Mouse (Mus musculus): ENCODE results near the gene D230025D16Rik. TPM values are rescaled to one million over a fixed set of nuclear protein-coding genes. Genes with fewer than 3 reads are reported as not detected.

D230025D16Rik gene
- polyA plus RNA-seq, 1 experiment from 2014 or later: 16.9 TPM

DNA sequence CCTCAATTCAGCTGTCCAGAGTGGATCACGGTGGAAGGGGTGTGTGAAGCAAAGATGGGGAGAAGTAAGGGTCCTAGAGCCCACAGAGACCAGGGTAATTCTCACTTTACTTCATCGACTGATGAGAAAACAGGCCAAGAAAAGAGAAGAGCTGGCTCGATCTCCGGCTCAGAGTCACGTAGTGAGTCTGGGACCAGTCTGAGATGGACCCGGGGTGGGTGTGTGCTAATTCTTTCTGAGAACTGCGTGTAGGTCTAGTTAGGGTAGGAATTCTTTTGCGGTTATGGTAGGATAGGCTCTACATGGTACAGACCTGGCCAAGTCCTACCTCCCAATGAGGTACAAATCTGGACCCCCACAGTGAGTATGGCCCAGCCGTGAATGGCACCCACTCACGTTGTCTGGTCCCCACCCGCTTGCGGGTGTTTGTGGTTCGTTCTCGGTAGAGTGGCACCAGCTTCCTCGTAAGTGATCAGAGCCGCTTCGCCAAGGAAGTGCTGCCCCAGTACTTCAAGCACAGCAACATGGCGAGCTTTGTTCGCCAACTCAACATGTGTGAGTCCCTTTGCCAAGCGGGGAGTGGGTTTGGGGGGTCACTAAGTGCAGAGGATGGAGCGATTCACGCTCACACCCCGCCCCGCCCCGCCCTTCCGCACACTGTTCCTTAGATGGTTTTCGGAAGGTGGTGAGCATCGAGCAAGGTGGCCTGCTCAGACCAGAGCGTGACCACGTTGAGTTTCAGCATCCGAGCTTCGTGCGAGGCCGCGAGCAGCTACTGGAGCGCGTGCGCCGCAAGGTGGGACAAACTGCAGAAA, 45.4 kb downstream of the D230025D16Rik start:
- no peak for ATAC-seq (ENCODE audit: insufficient read depth)
- 5% methylated on average over 39 of the region's 39 CpGs for WGBS (ENCODE audit: insufficient replicate concordance)
- Histone ChIP-seq H3K9ac (no peak overlapping the region), H3K36me3 (replicated peaks) (no peaks in the 10 kb centered on the region), H3K27me3 (peaks cover 99% of the 10 kb centered on the region), H3K9me3 (replicated peaks) (no peaks in the 10 kb centered on the region), H3K27ac (replicated peaks) (no peak overlapping the region), H3K4me3 (replicated peaks) (peak overlapping the region; percentile 38; the same call in 1 of the 2 replicates), H3K4me1 (replicated peaks) (peaks cover 35% of the 10 kb centered on the region), H3K4me2 (peak overlapping the region; percentile 64)

DNA sequence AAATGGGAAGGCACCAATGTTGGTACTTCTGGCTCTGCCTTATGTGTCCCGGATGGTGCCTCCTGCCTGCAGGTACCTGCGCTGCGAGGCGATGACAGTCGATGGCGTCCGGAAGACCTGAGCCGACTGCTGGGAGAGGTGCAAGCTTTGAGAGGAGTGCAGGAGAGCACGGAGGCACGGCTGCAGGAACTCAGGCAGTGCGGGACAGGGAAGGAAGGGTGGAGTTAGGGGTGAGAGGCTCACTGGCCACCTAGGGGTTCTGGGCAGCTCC, 45.9 kb downstream of the D230025D16Rik start:
- Histone ChIP-seq H3K9me3 (replicated peaks) (no peaks in the 10 kb centered on the region), H3K4me2 (no peak overlapping the region)
- 2% methylated on average over 11 of the region's 11 CpGs for WGBS (ENCODE audit: insufficient replicate concordance)

DNA sequence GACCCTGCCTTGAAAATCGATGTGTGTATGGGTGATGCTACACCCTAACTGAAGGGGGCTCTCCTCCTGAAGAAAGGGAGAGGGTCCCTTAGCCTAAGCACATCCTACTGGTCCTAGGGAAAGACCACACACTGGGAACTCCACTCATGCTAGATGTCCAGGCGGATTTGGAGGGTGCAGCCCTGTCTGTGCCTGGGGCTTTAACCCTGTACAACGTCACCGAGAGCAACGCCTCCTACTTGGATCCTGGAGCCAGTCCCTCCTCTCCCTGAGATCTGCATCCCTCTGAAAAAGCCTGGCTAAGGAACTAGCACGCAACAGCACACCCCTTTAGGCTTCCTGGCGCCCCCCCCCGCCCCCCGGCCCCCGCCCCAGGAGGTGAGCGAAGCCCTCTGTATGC, 50.4 kb downstream of the D230025D16Rik start:
- 7% methylated on average over 11 of the region's 11 CpGs for WGBS (ENCODE audit: insufficient replicate concordance)
- Histone ChIP-seq H3K36me3 (replicated peaks) (no peaks in the 10 kb centered on the region), H3K9me3 (replicated peaks) (no peaks in the 10 kb centered on the region), H3K27me3 (peaks cover 99% of the 10 kb centered on the region), H3K4me3 (replicated peaks) (no peak overlapping the region), H3K9ac (no peak overlapping the region), H3K4me1 (replicated peaks) (peaks cover 30% of the 10 kb centered on the region), H3K4me2 (no peak overlapping the region), H3K27ac (replicated peaks) (no peak overlapping the region)
- no peak for ATAC-seq (ENCODE audit: insufficient read depth)

More for the DNA sequence above, 45.9 kb downstream of the D230025D16Rik start:
- peaks cover 99% of the 10 kb centered on the region for H3K27me3 ChIP-seq
- no peak overlapping the region for H3K27ac ChIP-seq (replicated peaks)
- no peak overlapping the region for H3K9ac ChIP-seq
- no peaks in the 10 kb centered on the region for H3K36me3 ChIP-seq (replicated peaks)
- H3K4me3 ChIP-seq (replicated peaks): no peak overlapping the region
- peaks cover 31% of the 10 kb centered on the region for H3K4me1 ChIP-seq (replicated peaks)
- no peak for ATAC-seq (ENCODE audit: insufficient read depth)

DNA sequence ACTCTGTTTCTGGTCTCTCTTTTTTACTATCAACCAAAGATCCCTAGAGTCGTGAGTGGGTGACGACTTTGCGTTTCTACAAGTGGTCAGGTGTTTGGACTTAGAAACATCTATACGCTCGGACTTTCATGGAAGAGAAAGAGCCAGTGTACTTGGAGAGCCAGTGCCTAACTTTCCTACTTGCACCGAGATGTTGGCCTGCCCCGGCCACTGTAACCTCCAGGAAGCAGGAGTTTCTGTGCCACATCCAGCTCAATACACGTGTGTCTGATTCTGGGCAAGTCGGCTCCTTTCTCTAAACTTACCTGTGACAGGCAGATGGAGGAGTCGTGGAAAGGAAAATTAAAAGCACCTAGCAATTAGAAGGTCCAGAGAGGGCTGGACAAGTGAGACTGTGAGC, 50.9 kb downstream of the D230025D16Rik start, which contains the start of gene Nol3:
Nol3 (plus strand) TSS at position 301 of the 400 bp plus-strand sequence.
- no peaks in the 10 kb centered on the region for H3K36me3 ChIP-seq (replicated peaks)
- peak within 1 kb of the TSS; percentile 32 for H3K4me3 ChIP-seq (replicated peaks)
- peaks cover 25% of the 10 kb centered on the region for H3K4me1 ChIP-seq (replicated peaks)
- WGBS (ENCODE audit: insufficient replicate concordance): 8% methylated on average over 10 of the region's 10 CpGs
- peak within 1 kb of the TSS; percentile 63 for H3K4me2 ChIP-seq
- peaks cover 99% of the 10 kb centered on the region for H3K27me3 ChIP-seq
- no peak within 1 kb of the TSS for H3K27ac ChIP-seq (replicated peaks)
- ATAC-seq (ENCODE audit: insufficient read depth): no peak
- H3K9me3 ChIP-seq (replicated peaks): no peaks in the 10 kb centered on the region
- H3K9ac ChIP-seq: no peak within 1 kb of the TSS

DNA sequence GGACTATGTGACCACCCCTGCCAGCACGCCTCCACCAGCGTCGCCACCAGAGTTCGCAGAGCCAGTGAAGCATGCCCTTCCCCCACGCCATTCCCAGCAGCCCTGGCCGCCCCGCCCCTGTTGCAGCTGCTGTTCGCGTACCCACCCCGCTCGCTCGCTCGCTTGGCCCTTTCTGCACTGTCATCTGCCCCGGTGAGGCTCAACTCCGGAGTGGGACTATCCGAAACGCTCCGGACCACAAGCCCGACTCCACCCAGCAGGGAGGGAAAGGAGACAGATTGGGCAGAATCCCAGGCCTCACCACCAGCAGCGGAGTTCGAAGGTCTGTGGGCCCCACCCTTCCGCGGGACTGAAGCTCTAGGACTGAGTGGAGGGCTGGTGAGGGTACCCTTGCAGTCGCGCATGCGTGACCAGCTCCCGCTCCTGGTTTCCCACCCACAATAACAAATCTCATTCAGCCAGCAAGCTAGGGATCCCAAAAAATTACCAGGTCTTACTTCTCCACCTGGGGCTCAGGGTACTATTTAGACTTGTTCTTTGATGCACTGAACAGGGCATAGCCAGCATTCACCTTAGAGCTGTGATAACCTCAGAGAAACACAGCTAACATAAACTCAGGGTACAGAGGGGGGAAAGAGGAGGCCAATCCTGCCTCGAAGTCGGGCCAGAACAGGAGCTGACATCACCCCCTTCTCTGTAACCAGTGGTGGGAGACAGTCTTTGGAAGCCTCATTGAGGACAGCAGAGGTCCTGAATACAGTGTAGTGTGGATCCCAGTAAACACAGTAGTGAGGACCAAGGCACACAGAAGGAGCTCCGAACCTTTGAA, 51.6 kb downstream of the D230025D16Rik start:
- H3K9me3 ChIP-seq (replicated peaks): no peaks in the 10 kb centered on the region
- H3K4me3 ChIP-seq (replicated peaks): peak overlapping the region; percentile 32
- peaks cover 97% of the 10 kb centered on the region for H3K27me3 ChIP-seq
- no peak overlapping the region for H3K9ac ChIP-seq
- 0 out of 2 replicates have a peak, but pooled peaks have one; percentile 23 for ATAC-seq (ENCODE audit: insufficient read depth)
- peaks cover 24% of the 10 kb centered on the region for H3K4me1 ChIP-seq (replicated peaks)
- H3K4me2 ChIP-seq: peak overlapping the region; percentile 63
- H3K27ac ChIP-seq (replicated peaks): no peak overlapping the region
- WGBS (ENCODE audit: insufficient replicate concordance): 4% methylated on average over 30 of the region's 30 CpGs
- no peaks in the 10 kb centered on the region for H3K36me3 ChIP-seq (replicated peaks)

DNA sequence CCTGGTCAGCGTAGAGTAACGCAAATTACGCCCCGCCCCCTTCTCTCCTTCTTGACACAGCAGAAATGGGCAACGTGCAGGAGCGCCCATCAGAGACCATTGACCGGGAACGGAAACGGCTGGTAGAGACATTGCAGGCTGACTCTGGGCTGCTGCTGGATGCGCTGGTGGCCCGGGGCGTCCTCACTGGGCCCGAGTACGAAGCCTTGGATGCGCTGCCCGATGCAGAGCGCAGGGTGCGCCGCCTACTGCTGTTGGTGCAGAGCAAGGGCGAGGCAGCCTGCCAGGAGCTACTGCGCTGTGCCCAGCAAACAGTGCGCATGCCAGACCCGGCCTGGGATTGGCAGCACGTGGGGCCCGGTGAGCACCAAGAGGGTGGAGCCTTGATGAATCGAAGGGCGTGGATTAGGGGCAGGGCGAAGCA, 54.0 kb downstream of the D230025D16Rik start:
- H3K9me3 ChIP-seq (replicated peaks): no peaks in the 10 kb centered on the region
- peaks cover 35% of the 10 kb centered on the region for H3K4me1 ChIP-seq (replicated peaks)
- 1% methylated on average over 28 of the region's 28 CpGs for WGBS (ENCODE audit: insufficient replicate concordance)
- H3K36me3 ChIP-seq (replicated peaks): no peaks in the 10 kb centered on the region
- peak; percentile 61 for ATAC-seq (ENCODE audit: insufficient read depth)
- H3K9ac ChIP-seq: no peak overlapping the region
- peaks cover 98% of the 10 kb centered on the region for H3K27me3 ChIP-seq
- peak overlapping the region; percentile 57 for H3K4me2 ChIP-seq
- no peak overlapping the region for H3K27ac ChIP-seq (replicated peaks)
- peak overlapping the region; percentile 24 for H3K4me3 ChIP-seq (replicated peaks)

DNA sequence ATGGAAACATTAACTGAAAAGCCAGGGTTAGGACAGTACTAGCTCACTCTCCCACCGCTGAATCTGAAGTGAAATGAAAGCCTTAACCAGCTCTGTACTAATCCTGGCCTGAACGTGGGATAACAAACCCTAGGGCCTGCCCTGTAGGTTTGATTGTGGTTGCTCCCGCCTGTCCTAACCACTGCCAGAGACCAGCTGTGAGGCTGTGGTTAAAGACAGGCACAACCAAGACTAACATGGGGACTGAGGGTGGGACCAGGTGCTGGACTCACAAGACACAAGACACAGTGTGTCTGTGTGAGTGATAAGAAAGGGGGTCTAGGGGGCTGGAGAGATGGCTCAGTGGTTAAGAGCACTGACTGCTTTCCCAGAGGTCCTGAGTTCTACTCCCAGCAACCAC, 55.6 kb downstream of the D230025D16Rik start:
- Histone ChIP-seq H3K4me2 (no peak overlapping the region), H3K4me3 (replicated peaks) (no peak overlapping the region), H3K4me1 (replicated peaks) (peaks cover 35% of the 10 kb centered on the region), H3K27me3 (peaks cover 94% of the 10 kb centered on the region), H3K9me3 (replicated peaks) (no peaks in the 10 kb centered on the region), H3K36me3 (replicated peaks) (no peaks in the 10 kb centered on the region), H3K27ac (replicated peaks) (no peak overlapping the region), H3K9ac (no peak overlapping the region)
- WGBS (ENCODE audit: insufficient replicate concordance): 40% methylated on average over 3 of the region's 3 CpGs
- no peak for ATAC-seq (ENCODE audit: insufficient read depth)

DNA sequence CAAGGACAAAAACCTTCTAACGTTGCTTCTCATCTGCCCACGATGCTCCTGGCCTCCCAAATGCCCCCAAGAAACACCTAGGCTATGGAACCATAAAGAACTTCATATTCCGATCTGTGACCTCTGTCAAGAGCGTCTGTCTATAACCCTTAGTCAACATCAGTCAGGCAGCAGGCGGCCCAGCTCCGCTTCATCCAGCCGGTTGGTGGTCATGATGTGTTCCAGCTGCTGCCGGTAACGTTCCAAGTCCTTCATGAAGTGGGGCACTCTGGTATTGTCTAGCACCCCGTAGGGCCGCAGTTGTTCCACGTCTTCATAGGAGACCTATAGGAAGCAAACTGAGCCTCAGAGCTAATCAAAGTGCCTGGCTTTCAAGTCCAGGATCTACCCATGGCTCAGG, 56.9 kb downstream of the D230025D16Rik start:
- H3K27ac ChIP-seq (replicated peaks): no peak overlapping the region
- no peak overlapping the region for H3K4me2 ChIP-seq
- H3K36me3 ChIP-seq (replicated peaks): no peaks in the 10 kb centered on the region
- H3K9me3 ChIP-seq (replicated peaks): no peaks in the 10 kb centered on the region
- no peak overlapping the region for H3K4me3 ChIP-seq (replicated peaks)
- no peak for ATAC-seq (ENCODE audit: insufficient read depth)
- H3K4me1 ChIP-seq (replicated peaks): peaks cover 26% of the 10 kb centered on the region
- peaks cover 94% of the 10 kb centered on the region for H3K27me3 ChIP-seq
- WGBS (ENCODE audit: insufficient replicate concordance): 79% methylated on average over 12 of the region's 12 CpGs
- no peak overlapping the region for H3K9ac ChIP-seq

DNA sequence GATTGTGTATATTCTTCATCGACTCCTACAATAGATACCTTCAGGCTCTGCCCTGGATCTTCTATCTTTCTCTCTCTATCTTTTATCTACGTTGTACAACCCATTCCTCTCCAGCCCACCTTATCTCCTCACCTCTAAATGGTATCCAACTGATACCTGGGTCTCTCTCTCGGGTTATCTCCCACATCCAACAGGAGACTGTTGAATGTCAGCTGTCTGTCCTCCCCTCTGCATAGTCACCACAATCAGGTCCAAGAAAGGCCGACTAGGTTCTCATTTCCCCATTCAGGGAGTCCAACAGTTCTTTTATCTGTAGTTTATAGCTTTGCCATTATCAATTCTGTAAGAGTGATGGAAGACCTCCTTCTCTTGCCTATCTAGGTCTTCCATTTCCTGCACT, 57.3 kb downstream of the D230025D16Rik start:
- Histone ChIP-seq H3K36me3 (replicated peaks) (no peaks in the 10 kb centered on the region), H3K27me3 (peaks cover 94% of the 10 kb centered on the region), H3K9me3 (replicated peaks) (no peaks in the 10 kb centered on the region), H3K4me1 (replicated peaks) (peaks cover 26% of the 10 kb centered on the region), H3K27ac (replicated peaks) (no peak overlapping the region), H3K9ac (no peak overlapping the region), H3K4me3 (replicated peaks) (no peak overlapping the region), H3K4me2 (no peak overlapping the region)
- ATAC-seq (ENCODE audit: insufficient read depth): no peak
- 32% methylated on average over 4 of the region's 4 CpGs for WGBS (ENCODE audit: insufficient replicate concordance)

DNA sequence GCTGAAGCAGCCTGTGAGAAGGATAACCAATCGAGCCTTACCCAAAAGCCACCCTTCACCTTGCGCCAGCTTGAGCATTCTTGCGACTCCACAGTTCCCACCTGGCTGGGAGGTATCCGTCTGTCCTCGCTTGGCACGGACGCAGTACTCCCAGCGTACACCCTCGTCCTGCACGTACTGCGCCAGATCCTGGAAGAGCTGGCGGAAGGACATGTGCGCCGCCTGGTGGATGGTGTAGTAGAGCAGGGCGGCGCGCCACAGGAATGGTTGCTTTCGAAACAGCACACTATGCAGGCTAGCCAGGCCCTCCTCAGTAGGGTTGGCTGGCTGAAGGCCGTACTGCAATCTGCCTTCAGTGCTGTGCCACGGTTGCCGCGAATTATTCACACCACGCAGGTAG, 58.1 kb downstream of the D230025D16Rik start:
- Histone ChIP-seq H3K9me3 (replicated peaks) (no peaks in the 10 kb centered on the region), H3K36me3 (replicated peaks) (no peaks in the 10 kb centered on the region), H3K27ac (replicated peaks) (no peak overlapping the region), H3K4me2 (peak overlapping the region; percentile 42), H3K4me3 (replicated peaks) (0 out of 2 replicates have a peak overlapping the region, but pooled peaks have one; percentile 3), H3K9ac (no peak overlapping the region), H3K27me3 (peaks cover 89% of the 10 kb centered on the region), H3K4me1 (replicated peaks) (peaks cover 25% of the 10 kb centered on the region)
- ATAC-seq (ENCODE audit: insufficient read depth): peak; percentile 69
- 30% methylated on average over 23 of the region's 23 CpGs for WGBS (ENCODE audit: insufficient replicate concordance)

DNA sequence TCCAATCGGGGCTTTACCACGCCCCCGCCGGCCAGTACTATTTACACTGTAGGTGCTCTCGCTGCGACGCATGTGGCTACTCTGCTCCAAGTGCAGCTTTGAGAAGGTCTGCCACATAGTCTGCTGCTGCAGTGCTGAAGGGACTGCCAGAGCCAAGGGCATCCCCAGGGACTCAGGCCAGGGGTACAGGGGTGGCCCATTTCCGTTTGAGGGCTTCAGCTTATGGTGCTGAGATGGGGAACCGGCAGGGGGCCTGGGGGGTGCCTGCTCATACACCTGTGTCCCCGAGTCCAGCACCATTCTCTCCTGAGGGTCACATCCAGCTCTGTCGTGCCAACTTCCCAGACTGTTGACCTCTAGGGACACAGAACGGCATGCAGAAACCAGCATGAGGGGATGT, 60.6 kb downstream of the D230025D16Rik start:
- no peak overlapping the region for H3K9ac ChIP-seq
- no peak overlapping the region for H3K27ac ChIP-seq (replicated peaks)
- H3K27me3 ChIP-seq: peaks cover 85% of the 10 kb centered on the region

More for the DNA sequence above, 60.6 kb downstream of the D230025D16Rik start:
- Histone ChIP-seq H3K36me3 (replicated peaks) (no peaks in the 10 kb centered on the region), H3K4me3 (replicated peaks) (no peak overlapping the region), H3K9me3 (replicated peaks) (no peaks in the 10 kb centered on the region), H3K4me2 (no peak overlapping the region), H3K4me1 (replicated peaks) (peaks cover 36% of the 10 kb centered on the region)
- no peak for ATAC-seq (ENCODE audit: insufficient read depth)
- WGBS (ENCODE audit: insufficient replicate concordance): 58% methylated on average over 12 of the region's 12 CpGs
